Mouse (Mus musculus): ENCODE results near the gene Noc2l. TPM values are rescaled to one million over a fixed set of nuclear protein-coding genes. Genes with fewer than 3 reads are reported as not detected.

The Noc2l gene
- polyA plus RNA-seq (2015; fragmentation: Nextera tagmentation; extraction: Ambion mirVana), result 37.4 and 38.1 TPM in 2 replicates

DNA sequence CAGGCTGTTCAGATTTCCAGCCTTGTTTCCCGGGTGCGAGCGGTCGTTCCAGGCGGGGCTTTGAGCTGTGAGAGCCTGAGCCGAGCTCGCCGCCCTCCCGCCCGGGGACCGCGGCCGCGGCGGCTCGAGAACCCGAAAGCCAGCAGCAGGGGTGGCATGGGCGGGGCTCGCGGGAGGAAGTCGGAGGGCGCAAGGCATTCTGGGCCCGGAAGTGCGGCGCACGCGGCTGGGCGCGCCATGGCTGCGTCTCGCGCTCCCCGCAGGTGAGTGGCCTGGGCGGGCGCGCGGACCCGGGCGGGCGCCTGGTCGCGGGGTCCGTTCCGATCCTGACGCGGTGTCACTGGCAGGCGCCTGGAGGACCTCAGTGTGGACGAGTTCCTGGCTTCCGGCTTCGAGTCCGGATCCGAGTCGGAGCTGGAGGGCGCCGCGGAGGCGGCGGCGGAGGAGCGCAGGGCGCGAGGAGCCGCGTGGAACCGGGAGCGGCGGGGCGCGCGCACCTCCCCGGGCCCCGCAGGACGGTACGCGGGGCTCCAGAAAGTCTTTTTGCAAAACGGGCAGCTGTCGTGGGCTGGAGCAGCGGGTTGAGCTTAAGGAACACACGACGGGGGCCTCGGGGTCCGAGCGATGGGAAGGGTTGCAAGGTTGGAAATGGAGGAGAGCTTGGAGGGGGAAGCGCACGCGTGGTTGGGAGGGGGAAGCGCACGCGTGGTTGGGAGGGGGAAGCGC is at the start of gene Noc2l:
TSS of gene Noc2l (plus strand) at position 203 of the 726 bp plus-strand sequence.
- no peaks in the 10 kb centered on the region for H3K9me3 ChIP-seq (replicated peaks; ENCODE audit: control insufficient read depth, low read length)
- H3K36me3 ChIP-seq (ENCODE audit: control insufficient read depth, insufficient read depth), result peaks cover 38% of the 10 kb centered on the region
- under 1% methylated on average over 90 of the region's 90 CpGs for WGBS
- peak within 1 kb of the TSS; percentile 89 for H3K27ac ChIP-seq (ENCODE audit: low read length)
- peak; percentile 90 for ATAC-seq (replicated peaks; ENCODE audit: extremely low read depth, insufficient read depth, low FRiP score)
- no peaks in the 10 kb centered on the region for H3K27me3 ChIP-seq (ENCODE audit: control insufficient read depth, insufficient read depth, low read length)
- peak within 1 kb of the TSS; percentile 89 for H3K4me3 ChIP-seq (ENCODE audit: low read length)
- peak within 1 kb of the TSS; percentile 86 for H3K9ac ChIP-seq (ENCODE audit: low read length)
- H3K4me1 ChIP-seq (ENCODE audit: control insufficient read depth, insufficient read depth, low read length), result 0 out of 2 replicates have a peak, but pooled peaks cover 2% of the 10 kb centered on the region
- peak within 1 kb of the TSS; percentile 64 for H3K4me2 ChIP-seq (ENCODE audit: low read depth, low read length)

DNA sequence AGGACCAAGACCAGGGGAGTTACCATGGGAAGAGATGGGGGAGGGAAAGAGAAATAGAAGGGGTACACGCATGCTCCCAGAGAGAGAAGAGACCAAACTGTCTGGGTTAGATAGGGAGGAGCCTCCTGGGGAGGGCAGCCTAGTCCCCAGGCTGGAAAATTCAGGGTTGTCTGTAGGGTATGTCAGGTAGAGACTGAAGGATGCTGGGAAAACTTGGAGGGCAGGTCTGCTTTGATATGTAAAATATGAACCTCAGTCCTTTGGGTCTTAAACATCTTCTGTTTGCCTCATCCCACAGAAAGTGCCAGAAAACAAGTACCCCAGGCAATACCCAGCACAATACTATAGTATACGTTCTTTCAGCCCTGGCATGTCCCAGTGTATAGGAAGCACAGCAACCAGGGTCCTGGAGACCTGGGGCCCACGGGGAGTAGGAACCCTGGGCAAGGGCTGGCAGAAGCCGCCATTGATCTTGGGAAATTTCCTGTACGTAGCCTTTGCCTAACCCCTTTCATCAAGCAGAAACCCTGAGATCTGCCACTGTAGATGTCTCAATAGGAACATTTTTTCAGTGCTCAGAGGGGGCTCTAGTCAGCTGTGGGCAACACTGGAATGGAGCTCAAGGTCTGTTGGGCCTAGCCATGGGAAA is 47.5 kb upstream of the Noc2l start:
- peak overlapping the region; percentile 52 for H3K27ac ChIP-seq (ENCODE audit: low read length)
- H3K4me1 ChIP-seq (ENCODE audit: control insufficient read depth, insufficient read depth, low read length), result peaks cover 50% of the 10 kb centered on the region
- WGBS, result 66% methylated on average over 5 of the region's 5 CpGs
- no peaks in the 10 kb centered on the region for H3K9me3 ChIP-seq (replicated peaks; ENCODE audit: control insufficient read depth, low read length)
- H3K27me3 ChIP-seq (ENCODE audit: control insufficient read depth, insufficient read depth, low read length), result no peaks in the 10 kb centered on the region
- H3K9ac ChIP-seq (ENCODE audit: low read length), result no peak overlapping the region
- no peak overlapping the region for H3K4me3 ChIP-seq (ENCODE audit: low read length)
- ATAC-seq (replicated peaks; ENCODE audit: extremely low read depth, insufficient read depth, low FRiP score), result no peak
- H3K4me2 ChIP-seq (ENCODE audit: low read depth, low read length), result no peak overlapping the region
- H3K36me3 ChIP-seq (ENCODE audit: control insufficient read depth, insufficient read depth), result peaks cover 3% of the 10 kb centered on the region; the same call in 1 of the 2 replicates

DNA sequence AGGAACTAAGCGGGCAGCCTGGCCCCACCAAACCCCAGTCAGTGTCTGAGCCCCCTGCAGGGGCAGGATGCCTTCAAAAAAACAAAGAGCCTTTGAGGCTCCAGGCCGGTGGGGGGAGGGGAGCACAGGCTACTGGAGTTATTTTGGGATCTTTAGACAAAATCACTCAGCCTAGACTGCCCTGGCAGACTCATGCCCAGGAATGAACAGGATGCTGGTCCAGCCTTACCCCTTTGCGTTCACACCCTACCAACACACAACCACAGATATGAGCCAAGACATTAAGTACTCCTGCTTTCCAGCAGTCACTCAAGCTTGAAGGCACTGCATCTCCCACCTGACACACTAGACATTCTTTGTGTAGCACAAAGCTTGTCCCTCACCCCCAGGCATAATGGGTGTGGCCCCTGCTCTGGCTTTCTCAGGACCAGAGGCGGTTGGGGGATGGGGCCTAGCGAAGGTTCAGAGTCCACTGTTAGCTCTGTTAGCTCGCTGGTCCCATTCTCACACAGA is 46.9 kb upstream of the Noc2l start:
- peaks cover 3% of the 10 kb centered on the region; the same call in 1 of the 2 replicates for H3K36me3 ChIP-seq (ENCODE audit: control insufficient read depth, insufficient read depth)
- 0 out of 2 replicates have a peak, but pooled peaks have one; percentile 21 for ATAC-seq (replicated peaks; ENCODE audit: extremely low read depth, insufficient read depth, low FRiP score)
- no peaks in the 10 kb centered on the region for H3K9me3 ChIP-seq (replicated peaks; ENCODE audit: control insufficient read depth, low read length)
- no peak overlapping the region for H3K4me2 ChIP-seq (ENCODE audit: low read depth, low read length)
- peak overlapping the region; percentile 52 for H3K27ac ChIP-seq (ENCODE audit: low read length)
- no peak overlapping the region for H3K4me3 ChIP-seq (ENCODE audit: low read length)
- 22% methylated on average over 6 of the region's 6 CpGs for WGBS
- H3K4me1 ChIP-seq (ENCODE audit: control insufficient read depth, insufficient read depth, low read length), result peaks cover 56% of the 10 kb centered on the region
- H3K27me3 ChIP-seq (ENCODE audit: control insufficient read depth, insufficient read depth, low read length), result no peaks in the 10 kb centered on the region
- peak overlapping the region; percentile 47 for H3K9ac ChIP-seq (ENCODE audit: low read length)

DNA sequence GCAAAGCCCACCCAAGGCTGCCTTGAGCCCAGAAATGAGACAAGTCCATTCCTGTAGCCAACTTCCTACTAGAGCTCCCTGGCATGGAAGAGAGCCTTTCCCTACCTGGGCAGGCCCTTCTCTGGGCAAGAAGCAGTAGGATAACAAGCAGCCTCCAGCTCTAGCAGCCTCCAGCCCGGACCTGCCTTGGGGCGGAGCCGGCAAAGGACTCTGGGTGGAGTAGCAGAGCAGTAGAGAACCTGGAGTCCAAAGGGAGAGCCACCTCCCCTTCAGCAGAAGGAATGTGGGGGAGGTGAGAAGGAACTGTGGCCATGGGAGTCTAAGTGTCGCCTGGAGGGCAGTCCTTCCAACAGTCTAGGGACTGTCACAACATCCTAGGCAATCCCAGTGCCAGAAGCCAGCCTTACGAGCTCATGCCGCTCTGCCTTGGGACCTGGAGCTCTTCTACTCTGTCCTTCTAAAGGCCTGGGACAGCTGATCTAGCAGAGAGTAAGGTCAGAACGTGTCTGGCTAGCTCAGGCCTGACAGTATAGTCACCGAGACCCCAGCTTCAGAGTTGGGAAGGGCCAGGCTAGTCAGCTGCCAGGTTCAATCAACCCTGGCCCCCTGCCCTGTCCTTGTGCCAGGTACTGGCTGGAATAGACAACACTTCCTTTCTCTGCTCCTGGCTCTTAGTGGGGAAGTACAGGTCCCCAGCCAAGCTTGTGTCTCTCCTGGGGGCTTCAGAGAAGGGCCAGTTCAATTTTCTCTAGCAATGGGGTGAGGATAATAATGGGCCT is 43.2 kb upstream of the Noc2l start:
- Histone ChIP-seq H3K9ac (ENCODE audit: low read length) (no peak overlapping the region), H3K4me1 (ENCODE audit: control insufficient read depth, insufficient read depth, low read length) (peaks cover 44% of the 10 kb centered on the region), H3K36me3 (ENCODE audit: control insufficient read depth, insufficient read depth) (peaks cover 12% of the 10 kb centered on the region; the same call in 1 of the 2 replicates), H3K4me3 (ENCODE audit: low read length) (no peak overlapping the region), H3K9me3 (replicated peaks; ENCODE audit: control insufficient read depth, low read length) (no peaks in the 10 kb centered on the region), H3K4me2 (ENCODE audit: low read depth, low read length) (no peak overlapping the region), H3K27ac (ENCODE audit: low read length) (peak overlapping the region; percentile 34), H3K27me3 (ENCODE audit: control insufficient read depth, insufficient read depth, low read length) (no peaks in the 10 kb centered on the region)
- WGBS, result 48% methylated on average over 8 of the region's 8 CpGs
- ATAC-seq (replicated peaks; ENCODE audit: extremely low read depth, insufficient read depth, low FRiP score), result no peak

DNA sequence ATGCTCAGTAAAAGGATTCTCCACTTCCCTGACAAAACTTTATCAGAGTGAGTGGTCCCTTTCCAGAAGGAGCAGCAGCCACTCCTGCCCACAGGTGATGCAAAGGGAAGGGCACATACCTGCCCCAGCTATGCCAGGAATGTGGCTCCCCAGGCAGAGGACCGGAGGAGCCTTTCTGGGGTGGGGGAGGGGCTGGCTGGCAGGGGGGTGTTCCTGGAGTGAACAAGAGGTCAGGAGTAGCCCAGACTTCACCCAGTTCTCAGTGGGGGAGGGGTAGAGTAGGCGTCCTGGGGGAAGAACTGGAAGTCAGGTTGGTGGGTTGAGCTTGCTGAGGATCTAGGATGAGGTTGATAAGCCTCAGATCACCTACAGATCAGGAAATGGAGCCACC is 42.6 kb upstream of the Noc2l start:
- 25% methylated on average over 2 of the region's 2 CpGs for whole genome bisulfite sequencing
- ATAC-seq (replicated peaks; ENCODE audit: extremely low read depth, insufficient read depth, low FRiP score), result no peak
- Histone ChIP-seq H3K9me3 (replicated peaks; ENCODE audit: control insufficient read depth, low read length) (no peaks in the 10 kb centered on the region), H3K27ac (ENCODE audit: low read length) (no peak overlapping the region), H3K4me3 (ENCODE audit: low read length) (no peak overlapping the region), H3K27me3 (ENCODE audit: control insufficient read depth, insufficient read depth, low read length) (no peaks in the 10 kb centered on the region), H3K9ac (ENCODE audit: low read length) (no peak overlapping the region), H3K4me1 (ENCODE audit: control insufficient read depth, insufficient read depth, low read length) (peaks cover 44% of the 10 kb centered on the region), H3K4me2 (ENCODE audit: low read depth, low read length) (no peak overlapping the region), H3K36me3 (ENCODE audit: control insufficient read depth, insufficient read depth) (peaks cover 12% of the 10 kb centered on the region; the same call in 1 of the 2 replicates)

DNA sequence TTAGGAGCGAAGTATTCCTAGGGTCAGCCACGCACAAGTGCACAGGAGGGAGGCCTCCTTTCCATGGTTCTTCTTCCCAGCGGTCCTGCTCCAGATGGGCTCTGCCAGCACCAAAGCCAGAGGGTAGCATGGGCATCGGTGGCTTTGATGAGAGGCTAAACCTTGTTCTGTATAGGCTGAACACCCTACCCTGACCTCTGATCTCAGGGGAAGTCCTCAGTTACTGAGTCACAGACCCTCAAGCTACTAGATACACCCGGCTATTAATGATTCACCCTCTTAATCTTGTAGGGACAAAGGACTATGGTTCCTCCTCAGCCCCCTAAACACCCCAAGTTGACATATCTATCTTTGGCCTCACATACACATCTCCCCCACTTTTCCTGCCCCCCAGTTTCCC is 41.9 kb upstream of the Noc2l start:
- Histone ChIP-seq H3K9me3 (replicated peaks; ENCODE audit: control insufficient read depth, low read length) (no peaks in the 10 kb centered on the region), H3K27ac (ENCODE audit: low read length) (no peak overlapping the region), H3K36me3 (ENCODE audit: control insufficient read depth, insufficient read depth) (peaks cover 12% of the 10 kb centered on the region; the same call in 1 of the 2 replicates), H3K4me3 (ENCODE audit: low read length) (no peak overlapping the region), H3K4me2 (ENCODE audit: low read depth, low read length) (no peak overlapping the region), H3K27me3 (ENCODE audit: control insufficient read depth, insufficient read depth, low read length) (no peaks in the 10 kb centered on the region), H3K4me1 (ENCODE audit: control insufficient read depth, insufficient read depth, low read length) (peaks cover 41% of the 10 kb centered on the region), H3K9ac (ENCODE audit: low read length) (no peak overlapping the region)
- no peak for ATAC-seq (replicated peaks; ENCODE audit: extremely low read depth, insufficient read depth, low FRiP score)
- WGBS, result 75% methylated on average over 5 of the region's 5 CpGs

DNA sequence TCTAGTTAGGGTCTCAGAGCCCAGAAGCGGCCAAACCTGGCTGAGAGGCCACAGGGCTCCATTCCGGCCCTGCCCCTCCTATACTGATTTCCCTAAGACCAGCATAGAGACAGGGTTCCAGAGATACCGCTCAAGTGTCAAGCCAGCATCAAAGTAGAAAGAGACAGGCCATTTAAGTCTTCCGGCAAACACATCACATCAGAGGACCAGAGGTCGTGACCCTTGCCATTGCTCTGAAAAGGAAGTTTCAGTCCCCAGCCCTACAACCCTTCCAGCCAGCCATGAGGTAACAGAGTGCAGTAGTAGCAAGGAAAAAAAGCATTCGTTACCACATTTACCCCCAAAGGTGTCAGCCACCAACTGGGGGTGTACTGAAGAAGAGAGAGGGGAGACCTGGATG is 41.5 kb upstream of the Noc2l start:
- no peak overlapping the region for H3K9ac ChIP-seq (ENCODE audit: low read length)
- H3K4me1 ChIP-seq (ENCODE audit: control insufficient read depth, insufficient read depth, low read length), result peaks cover 36% of the 10 kb centered on the region
- H3K36me3 ChIP-seq (ENCODE audit: control insufficient read depth, insufficient read depth), result peaks cover 12% of the 10 kb centered on the region; the same call in 1 of the 2 replicates
- WGBS, result 69% methylated on average over 6 of the region's 6 CpGs
- H3K27me3 ChIP-seq (ENCODE audit: control insufficient read depth, insufficient read depth, low read length), result no peaks in the 10 kb centered on the region
- H3K4me2 ChIP-seq (ENCODE audit: low read depth, low read length), result no peak overlapping the region
- no peak overlapping the region for H3K4me3 ChIP-seq (ENCODE audit: low read length)
- no peaks in the 10 kb centered on the region for H3K9me3 ChIP-seq (replicated peaks; ENCODE audit: control insufficient read depth, low read length)
- no peak for ATAC-seq (replicated peaks; ENCODE audit: extremely low read depth, insufficient read depth, low FRiP score)
- H3K27ac ChIP-seq (ENCODE audit: low read length), result no peak overlapping the region

DNA sequence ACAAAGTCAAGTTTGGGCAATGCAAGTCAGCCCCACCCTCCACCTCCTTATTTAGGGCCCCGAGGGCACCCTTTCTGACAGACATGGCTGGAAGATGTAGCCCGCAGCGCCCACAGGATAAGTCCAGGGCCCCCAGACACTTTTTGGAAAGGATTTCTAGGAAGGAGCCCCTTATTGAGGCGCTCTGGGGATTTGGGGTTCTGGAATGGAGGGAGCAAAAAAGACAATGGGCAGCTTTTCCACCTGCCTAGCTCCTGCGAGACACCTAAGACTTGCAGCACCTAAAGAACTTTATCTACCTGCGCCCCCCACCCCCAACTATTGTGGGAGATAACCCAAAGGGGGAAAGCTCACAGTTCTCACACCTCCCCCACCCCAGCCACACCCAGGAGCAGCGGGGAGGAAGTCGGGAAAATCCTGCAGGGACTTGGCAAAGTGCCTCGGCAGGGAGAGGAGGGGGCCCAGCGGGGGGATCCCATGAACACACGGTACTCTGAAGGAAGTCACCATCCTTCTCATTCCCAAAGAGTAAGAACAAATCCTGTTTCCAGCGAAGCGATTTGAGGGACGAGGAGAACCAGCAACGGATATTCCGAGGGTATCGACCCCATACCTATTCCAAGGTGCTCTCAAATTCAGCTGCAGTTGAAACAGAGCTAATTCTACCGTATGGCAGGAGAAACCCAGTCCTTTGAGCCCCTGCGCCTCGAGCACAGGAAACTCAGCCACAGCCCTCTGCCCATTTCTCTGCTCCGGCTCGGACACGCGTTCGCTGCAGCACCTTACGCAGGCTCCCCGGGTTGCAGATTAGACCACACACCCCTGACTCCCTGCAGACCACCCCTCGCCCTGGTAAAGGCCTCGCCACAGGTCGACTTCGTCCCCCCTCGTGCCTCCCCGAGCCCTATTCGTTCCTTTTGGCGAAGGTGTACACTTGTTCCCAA is 39.6 kb upstream of the Noc2l start:
- no peaks in the 10 kb centered on the region for H3K27me3 ChIP-seq (ENCODE audit: control insufficient read depth, insufficient read depth, low read length)
- WGBS, result 6% methylated on average over 35 of the region's 35 CpGs

More for the DNA sequence above, 39.6 kb upstream of the Noc2l start:
- Histone ChIP-seq H3K36me3 (ENCODE audit: control insufficient read depth, insufficient read depth) (0 out of 2 replicates have a peak, but pooled peaks cover 9% of the 10 kb centered on the region), H3K4me2 (ENCODE audit: low read depth, low read length) (peak overlapping the region; percentile 72), H3K9ac (ENCODE audit: low read length) (peak overlapping the region; percentile 93), H3K27ac (ENCODE audit: low read length) (peak overlapping the region; percentile 47), H3K9me3 (replicated peaks; ENCODE audit: control insufficient read depth, low read length) (no peaks in the 10 kb centered on the region), H3K4me1 (ENCODE audit: control insufficient read depth, insufficient read depth, low read length) (peaks cover 27% of the 10 kb centered on the region), H3K4me3 (ENCODE audit: low read length) (peak overlapping the region; percentile 96)
- 0 out of 2 replicates have a peak, but pooled peaks have one; percentile 0 for ATAC-seq (replicated peaks; ENCODE audit: extremely low read depth, insufficient read depth, low FRiP score)

Measured in heart, embryonic 16.5 days (tissue).